Mouse (Mus musculus) mature B cell (primary cell): Measurements from ENCODE around the gene Zfp385a.

Experiments used
- in situ Hi-C: fragments of 300-500 bp; cut with MboI; formaldehyde crosslinking; loops from 2 replicates; pipeline ENCODE4 v1.14.3; 2019

The Zfp385a gene

DNA sequence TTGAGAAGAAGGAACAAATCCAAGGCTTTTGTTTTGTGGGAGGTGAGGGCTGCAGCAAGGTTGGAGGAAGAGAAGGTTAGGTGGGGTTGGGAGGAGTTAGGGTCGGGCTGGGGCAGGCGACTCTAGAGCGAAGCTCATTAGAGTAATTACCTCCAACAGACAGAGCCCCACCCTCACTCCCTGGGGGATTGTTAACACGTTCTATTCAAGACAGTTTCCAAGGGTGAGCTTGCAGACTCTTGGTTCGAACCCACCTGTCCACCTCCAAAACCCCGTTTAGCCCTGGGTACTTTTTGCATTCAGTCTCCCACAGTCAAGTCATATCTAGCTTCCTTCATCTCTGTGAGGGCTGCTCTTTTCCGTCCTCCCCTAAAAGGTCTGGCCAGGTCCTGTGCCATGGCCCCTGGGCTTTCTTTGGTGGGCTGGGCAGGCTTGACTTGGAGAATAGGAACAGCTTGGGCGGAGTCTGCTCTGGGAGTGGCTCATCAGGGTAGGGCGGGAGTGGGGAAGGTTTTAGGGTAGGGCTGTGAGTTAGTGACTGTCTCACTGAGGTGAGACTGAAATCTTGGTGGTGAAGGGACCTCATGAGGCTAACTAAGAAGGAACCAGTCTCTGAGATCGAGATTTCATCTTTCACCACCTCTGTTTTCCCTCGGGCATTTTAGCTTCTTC is 2.8 kb downstream of the Zfp385a start:
- in situ Hi-C loops = no loop called here

DNA sequence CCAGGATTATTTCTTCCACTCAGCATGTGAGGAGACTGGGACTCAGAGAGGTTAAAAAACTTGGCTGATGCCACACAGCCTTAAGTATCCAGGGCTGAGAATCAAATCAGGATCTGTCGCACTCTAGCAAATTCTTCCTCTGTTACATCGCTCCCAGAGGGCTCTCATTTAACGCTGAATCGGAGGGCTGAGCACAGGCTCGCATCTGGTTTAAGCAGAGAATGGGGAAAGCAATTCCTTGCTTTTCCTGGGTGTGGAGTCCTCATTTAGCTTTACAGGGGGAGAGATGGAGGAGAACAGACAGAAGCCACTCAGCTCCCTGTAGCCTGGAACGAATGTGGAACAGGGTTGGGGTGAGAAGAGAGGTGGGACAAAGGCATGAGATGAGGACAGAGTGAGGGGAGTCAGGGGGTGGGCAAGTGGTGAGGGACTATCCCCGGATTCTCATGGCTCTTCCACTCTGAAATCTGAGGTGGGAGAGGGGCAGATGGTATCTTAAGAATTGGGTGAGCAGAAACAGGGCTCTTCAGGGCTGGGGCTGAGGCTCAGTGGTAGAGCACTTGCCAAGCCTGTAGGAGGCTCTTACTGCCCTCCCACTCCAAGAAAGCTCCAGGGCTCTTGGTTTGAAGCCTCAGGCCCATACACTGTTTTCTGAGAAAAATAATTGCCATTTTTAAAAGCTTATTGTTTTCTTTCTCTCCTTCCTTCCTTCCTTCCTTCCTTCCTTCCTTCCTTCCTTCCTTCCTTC is 4.2 kb downstream of the Zfp385a start:
- in situ Hi-C loops = no loop called here

DNA sequence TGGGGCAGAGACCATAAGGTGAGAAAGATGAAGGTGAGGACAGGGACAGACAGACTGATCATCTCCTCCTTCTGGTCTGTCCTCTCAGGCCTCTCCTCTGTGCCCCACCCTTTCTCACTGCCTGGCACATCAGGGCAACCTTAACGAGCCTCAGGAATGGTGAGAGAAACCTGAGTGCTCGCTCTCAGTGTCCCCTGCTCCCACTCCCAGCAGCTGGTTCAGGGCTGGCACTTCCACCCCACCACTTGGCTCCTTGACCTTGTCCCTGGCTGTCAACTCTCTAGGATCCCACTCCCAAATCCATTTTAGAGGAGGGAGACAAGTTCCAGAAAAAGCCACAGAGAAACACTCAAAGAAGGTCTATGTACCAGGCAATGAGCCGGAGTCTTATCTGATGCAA is 4.9 kb downstream of the Zfp385a start:
- in situ Hi-C loops = no loop called here

DNA sequence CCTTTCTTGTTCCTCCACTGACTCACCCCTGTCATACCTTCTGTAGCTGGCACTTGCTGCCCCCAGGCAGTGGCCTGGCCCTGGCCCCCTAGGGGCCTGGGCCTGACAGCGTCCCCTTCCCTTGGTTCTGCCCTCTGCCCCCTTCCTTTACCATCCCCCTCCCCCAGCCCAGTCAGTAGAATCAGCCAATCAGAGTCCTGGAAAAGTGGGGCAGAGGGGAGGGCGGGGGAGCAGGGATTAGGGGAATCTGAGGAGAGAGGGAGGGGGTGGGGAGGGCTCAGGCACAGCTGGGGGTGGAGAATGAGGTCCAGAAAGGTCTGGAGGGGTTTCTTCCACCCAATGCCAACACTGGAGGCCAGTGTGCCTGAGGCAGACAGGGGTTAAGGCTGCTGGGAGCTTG is 5.7 kb downstream of the Zfp385a start:
- in situ Hi-C loops = no loop called here

DNA sequence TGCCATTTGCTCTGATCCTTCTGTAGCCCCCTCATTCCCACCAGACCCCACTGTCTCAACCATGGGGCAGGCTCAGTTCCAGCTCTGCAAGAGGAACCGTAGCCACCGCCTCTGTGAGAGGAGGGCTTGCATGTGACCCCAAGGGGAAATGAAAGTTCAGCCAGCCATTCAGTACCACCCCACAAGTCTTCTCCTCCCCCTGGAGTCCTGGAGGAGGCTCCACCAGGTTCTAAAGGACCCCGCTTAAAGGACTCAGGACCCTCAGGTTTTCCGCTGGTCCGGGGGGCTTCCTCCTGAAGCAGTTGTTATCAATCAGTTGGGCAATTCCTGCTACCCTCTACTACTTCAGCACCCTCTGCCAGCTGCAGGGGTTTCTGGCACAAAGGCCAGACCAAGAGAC is 6.2 kb downstream of the Zfp385a start:
- in situ Hi-C loops = no loop called here

DNA sequence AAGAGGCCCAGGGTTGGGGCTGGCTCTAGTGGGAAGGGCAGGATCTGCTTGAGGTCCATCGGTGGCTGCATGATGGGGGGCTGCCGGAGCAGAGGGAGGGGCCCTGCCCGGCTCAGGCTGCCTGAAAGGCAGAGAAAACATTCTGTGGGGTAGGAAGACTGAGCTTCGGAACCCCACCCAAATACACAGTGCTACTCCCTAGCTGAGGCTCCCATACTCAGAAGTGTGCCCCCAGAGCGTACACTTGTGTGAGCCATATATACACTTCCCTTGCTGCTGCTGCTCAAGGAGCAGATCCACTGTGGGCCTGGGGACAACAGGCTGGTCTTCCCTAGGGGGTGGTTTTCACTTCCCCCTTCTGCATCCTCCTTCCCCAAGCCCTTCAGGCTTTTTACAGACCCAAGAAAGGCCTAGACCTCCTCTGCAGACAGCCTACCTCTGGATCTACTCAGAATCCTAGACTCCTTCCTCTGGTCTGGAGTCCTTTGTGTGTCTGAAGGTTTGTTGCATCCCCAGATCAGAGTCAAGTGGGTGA is 6.7 kb downstream of the Zfp385a start:
- in situ Hi-C loops = no loop called here

DNA sequence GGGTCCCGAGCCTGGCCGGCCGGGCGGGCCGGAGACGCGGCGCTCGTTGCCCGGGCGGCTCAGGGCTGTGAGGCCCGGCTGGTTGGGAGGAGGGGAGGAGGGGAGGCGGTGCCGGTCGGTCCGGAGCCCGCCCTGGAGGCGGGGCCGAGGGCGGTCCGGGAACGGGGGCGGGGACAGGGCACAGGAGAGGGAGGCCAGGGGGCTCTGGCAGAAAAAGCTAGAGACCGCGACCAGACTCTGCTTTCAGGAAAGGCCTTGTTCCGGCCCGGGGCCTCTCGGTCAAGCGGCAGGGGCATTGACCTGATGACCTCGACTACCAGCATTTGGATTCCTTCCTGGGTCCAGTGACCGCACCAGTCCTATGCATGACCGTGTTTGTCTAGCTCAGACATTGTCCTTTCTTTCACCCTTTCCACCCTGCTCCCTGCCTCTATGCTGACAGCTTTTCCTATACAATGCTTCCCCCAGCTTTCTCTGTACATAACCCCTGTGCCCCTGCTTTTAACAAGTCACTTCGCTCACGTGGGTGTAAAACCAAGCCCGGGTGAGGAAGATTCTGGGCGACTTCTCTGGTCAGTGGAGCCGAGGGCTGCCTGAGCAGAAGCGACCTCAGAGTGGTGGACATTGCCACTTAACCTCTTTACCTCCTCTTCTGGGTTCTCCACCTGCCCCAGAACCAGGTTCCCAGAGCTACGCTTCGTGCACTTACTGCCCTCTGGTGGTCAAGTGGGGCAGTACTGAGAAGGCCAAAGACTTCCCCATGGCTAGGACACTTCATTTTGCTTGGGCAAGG is 16.2 kb downstream of the Zfp385a start:
- in situ Hi-C loops = loop anchor here (25.0 kb wide), 1 partner anchor 336 kb away; the partner anchor contains the start of genes Hoxc6, Hoxc8 and Hoxc9

DNA sequence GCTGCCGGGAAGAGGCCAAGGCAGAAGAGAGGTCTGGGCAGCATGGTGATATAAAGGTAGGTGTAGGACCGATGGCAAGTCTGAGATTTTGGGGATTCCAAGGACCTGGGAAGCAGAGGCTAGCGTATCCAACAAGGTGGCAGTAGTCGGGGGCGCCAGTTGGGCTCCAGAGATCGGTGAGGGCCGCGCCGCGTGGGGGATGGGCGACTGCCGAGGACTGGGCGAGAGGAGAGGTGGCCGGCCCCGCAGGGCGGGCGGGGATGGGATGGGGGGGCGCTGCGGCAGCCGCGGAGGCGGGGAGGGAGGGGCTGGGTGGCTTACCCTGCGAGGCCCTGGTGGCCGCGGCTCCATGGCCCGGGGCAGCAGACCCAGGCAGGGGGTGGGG is 16.8 kb downstream of the Zfp385a start:
- in situ Hi-C loops = loop anchor here (25.0 kb wide), 1 partner anchor 336 kb away; the partner anchor contains the start of genes Hoxc6, Hoxc8 and Hoxc9

DNA sequence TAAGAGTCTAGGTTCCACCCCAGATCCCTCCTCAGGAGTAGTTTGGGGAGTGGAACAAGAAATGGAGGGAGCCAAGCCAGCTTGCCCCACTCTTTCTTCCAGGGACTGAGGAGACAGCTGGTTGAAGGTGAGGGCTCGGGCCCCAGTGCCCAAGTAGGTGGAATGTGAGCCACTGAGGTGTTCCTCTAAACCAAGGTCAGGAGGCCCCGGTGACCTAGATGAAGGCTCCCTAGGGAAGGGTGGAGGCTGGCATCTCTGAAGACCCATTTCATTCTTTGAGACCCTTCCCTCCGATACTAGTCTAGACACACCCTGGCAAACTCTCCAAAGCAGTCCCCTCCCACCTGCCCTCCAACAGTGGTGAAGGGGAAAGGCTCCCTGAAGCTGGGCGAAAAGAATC is 17.5 kb downstream of the Zfp385a start:
- in situ Hi-C loops = loop anchor here (25.0 kb wide), 1 partner anchor 335 kb away; the partner anchor contains the start of genes Hoxc6, Hoxc8 and Hoxc9

DNA sequence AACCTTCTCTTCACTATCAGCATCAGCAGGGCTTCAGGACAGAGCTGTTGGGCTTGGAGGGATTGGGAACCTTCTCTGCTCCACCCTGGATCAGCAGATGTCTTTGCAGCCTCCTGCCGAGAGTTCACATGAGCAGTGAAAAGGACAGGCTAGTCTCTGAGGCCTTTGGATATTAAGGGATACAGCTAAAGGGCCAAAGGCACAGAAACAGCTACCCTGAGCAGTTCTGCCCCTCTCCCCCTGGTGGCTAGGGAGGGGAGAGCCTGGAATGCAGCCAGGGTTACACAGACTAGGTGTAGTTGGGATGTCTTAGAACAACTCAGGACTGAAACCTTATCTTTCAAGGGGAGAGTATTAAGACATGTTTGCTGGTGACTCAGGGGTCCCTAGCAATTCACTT is 18.8 kb downstream of the Zfp385a start:
- in situ Hi-C loops = loop anchor here (25.0 kb wide), 1 partner anchor 334 kb away; the partner anchor contains the start of genes Hoxc6, Hoxc8 and Hoxc9

DNA sequence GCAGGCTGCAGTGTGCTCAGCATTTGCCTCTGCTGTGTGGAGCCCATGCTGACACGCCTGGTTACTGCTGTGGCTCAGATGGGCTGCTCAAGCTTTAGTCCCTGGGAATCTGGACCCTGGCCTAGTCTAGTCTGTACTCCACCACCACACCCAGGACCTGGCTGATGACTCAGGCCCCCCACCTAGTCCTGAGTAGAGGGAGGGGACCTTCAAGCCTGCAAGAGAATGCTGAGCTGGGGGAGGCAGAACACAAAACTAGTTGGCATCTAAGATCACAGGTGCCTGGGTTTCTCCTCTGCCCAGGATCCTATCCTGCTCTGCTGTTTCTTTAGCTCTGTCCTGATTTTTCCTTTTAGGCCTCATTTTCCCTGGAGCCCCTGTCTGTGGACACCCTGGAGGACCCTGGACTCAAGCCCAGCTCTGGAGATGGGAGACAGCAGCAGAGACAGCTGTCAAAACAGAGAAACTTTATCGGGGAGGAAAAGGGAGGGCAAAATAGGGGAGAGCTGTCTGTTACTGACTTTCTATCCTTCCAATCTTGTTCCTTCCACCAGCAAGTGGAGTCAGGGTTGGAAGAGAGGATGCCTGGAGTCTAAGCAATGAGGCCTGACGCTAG is 21.6 kb downstream of the Zfp385a start:
- in situ Hi-C loops = loop anchor here (25.0 kb wide), 1 partner anchor 331 kb away; the partner anchor contains the start of genes Hoxc6, Hoxc8 and Hoxc9

DNA sequence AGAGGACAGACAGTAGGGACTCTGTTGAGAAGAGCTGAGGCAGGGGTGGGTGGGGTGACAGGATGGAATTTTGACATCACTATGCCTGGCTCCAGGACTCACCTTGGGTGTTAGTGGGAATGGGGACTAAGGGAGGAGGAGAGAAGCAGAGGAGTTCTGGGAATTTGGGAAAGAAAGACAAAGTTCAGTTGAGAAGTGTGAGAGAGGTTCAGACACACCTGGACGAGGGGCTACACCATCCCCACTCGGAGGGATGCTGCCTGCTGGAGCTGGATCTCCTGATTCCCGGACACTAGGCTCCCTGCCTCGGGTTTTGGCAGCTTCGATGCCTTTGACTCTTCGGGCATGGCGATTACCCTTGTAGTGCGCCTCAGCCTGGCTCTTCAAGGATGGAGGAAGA is 22.2 kb downstream of the Zfp385a start:
- in situ Hi-C loops = loop anchor here (25.0 kb wide), 1 partner anchor 330 kb away; the partner anchor contains the start of genes Hoxc6, Hoxc8 and Hoxc9

DNA sequence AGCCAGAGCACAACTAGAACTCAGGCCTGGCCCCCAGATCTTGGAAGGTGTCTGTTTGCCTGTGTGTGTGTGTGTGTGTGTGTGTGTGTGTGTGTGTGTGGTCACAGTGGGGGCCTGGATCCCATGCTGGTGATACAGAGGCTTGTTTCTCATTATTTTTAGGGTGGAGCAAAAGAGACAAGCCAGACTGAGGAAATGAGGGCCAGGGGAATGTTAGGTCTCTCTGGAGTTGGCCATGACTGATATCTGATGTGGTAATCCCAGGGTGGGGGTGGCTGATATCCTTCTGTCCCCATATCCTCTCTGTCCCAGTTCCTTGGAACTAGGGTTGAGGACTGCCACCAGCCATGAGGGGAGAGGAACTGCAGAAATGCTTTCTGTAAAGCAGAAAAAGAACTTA is 22.8 kb downstream of the Zfp385a start:
- in situ Hi-C loops = loop anchor here (25.0 kb wide), 1 partner anchor 330 kb away; the partner anchor contains the start of genes Hoxc6, Hoxc8 and Hoxc9

DNA sequence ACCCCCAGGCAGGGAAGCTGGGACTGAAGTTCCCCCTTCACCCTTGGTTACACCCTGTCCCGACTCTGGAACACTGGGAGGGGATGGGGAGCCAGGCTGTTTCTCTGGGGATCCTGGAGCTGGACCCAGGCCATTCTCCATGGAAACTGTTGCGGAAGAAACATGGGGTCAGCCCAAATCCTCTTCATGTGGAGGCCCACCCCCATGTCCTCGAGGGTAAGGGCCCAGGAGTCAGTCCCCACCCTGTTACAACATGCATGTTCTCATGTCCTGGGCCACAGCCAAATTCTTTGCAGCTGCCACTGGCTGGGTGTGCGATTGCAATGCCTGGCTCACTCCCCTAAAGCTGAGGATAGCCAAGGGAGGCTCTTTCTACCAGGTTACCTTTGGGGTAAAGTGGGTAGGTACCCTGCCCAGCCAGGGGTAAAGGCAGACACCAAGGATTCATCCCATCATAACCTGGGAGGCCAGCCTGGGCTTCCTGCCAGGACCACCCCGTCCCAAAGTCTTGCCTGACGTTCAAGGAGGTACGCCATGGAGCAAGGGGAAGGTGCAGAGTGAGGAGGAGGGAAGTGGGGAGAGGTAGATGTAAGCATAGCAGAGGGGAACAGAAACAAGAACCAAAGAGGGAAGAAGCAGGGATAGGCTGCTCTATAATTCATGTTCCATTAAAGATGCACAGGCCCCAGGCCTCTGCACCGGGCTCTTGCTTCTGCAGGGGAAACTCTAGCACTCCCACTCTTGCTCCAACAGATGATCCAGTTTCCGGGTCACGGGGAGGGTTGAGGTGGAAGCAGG is 23.7 kb downstream of the Zfp385a start:
- in situ Hi-C loops = loop anchor here (25.0 kb wide), 1 partner anchor 329 kb away; the partner anchor contains the start of genes Hoxc6, Hoxc8 and Hoxc9

DNA sequence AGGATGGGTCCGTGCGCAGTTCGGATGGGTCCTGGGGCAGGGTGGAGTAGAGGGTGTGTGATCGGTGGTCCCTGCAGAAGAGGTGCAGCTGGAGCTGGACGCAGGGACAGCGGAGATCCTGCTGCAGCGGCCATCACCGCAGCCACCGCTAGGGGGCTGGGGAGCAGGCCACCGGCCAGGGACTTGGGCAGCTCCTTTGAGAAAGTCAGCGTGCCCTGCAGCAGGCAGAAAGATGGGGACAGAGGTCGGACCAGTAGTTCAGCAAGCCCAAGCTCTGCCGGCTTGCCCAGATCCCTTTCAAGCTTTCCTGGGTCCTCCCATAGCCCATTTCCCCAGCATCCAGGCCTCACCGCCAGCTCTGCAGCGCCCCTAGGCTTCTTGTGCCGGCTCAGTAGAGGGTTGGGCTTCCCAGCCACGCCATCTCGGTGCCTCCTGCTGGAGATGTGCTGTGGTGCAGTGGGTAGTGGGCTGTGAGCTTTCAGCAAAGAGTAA is 24.8 kb downstream of the Zfp385a start:
- in situ Hi-C loops = loop anchor here (25.0 kb wide), 1 partner anchor 328 kb away; the partner anchor contains the start of genes Hoxc6, Hoxc8 and Hoxc9

DNA sequence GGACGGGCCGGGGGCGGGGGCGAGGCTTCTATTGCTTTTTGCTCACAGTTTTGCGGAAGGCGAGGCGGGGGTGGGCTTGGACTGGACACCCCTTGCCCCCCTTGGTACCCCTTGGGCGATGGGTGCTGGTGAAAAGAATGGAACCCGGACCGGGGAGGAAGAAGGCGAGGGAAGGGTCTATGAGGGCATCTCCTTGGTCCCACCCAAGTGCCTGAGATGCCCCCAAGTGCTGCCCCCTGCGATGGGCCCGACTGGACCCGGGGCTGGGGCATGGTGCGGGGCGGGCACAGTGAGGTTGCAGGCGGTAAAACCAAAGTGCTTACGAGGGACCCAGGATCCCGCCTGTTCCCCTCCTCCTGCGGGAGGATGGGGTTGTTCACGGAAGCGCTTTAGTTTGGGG is 25.7 kb downstream of the Zfp385a start:
- in situ Hi-C loops = loop anchor here (25.0 kb wide), 1 partner anchor 327 kb away; the partner anchor contains the start of genes Hoxc6, Hoxc8 and Hoxc9

DNA sequence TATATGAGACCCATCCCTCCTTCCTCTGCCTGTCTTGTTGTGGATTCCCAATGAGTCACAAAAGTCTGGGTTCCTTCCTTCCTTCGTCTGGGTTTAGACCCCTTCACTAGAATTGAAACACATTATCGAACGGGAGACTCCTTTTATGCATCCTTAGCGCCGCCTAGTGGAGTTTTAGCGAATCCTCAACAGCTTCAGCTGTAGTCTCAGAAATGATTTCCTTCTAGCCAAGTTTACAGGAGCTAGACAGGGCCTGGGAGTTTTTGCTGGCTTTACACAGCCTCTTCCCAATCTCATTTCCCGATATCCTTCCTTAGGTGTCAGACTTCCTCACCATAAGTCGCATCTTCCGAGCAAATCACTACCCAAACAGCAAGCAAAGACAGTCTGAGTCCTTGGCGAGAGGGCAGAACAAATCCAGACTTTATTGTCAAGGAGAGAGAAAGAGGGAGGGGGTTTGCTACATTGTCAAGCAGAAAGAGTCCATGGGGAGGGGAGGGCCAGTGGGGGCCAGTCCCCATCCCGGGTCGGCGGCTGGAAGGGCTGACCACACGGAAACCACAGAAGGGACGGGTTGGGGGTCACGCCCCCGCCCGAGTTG is 26.3 kb downstream of the Zfp385a start:
- in situ Hi-C loops = loop anchor here (25.0 kb wide), 1 partner anchor 326 kb away; the partner anchor contains the start of genes Hoxc6, Hoxc8 and Hoxc9

DNA sequence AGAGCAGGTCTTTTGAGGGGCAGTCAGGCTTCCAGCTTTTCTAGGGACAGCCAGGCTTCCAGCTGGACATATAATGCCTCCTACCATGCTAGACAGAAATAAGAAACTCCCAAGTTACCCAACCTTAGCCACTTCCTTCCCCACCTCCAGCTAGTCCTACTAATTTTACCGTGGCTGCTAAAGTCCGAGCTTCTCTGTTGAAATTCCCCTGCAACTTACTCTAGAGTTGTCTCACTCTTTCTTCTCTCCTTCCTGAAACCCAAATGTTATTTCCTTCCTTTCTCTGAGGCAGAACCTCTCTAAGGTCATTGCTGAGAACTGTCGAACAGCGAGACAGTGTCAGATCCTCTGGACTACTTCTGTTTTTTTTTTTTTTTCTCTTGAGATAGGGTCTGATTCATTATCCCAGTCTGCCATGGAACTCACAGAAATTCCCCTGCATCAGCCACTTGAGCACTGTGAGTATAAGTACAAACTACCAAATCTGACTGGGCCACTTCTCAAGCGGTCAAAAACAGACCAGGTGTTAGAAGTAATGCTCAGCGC is 29.5 kb downstream of the Zfp385a start, which contains the start of gene Gpr84:
TSS of gene Gpr84 (minus strand) at position 248 of the 546 bp plus-strand sequence.
- in situ Hi-C loops = loop anchor here (25.0 kb wide), 1 partner anchor 323 kb away; the partner anchor contains the start of genes Hoxc6, Hoxc8 and Hoxc9
